Mouse (Mus musculus) G1E-ER4 (cell line): ENCODE measurements around the gene Dapk2. TPM values are rescaled to one million over a fixed set of nuclear protein-coding genes. Genes with fewer than 3 reads are reported as not detected.

Experiments
- GATA1 ChIP-seq: IDR thresholded peaks from one replicate; pipeline ENCODE4 v1.8.0; 2012; ENCODE audit warnings: low read length, inconsistent platforms
- polyA plus RNA-seq: library from polyadenylated mRNA; stranded (reverse); fragments of >175 nt; gene quantifications from 2 replicates; pipeline ENCODE4 v1.2.3, GENCODE M21; 2012

Dapk2 gene
- polyA plus RNA-seq, 1 experiment: 28.5 TPM

DNA sequence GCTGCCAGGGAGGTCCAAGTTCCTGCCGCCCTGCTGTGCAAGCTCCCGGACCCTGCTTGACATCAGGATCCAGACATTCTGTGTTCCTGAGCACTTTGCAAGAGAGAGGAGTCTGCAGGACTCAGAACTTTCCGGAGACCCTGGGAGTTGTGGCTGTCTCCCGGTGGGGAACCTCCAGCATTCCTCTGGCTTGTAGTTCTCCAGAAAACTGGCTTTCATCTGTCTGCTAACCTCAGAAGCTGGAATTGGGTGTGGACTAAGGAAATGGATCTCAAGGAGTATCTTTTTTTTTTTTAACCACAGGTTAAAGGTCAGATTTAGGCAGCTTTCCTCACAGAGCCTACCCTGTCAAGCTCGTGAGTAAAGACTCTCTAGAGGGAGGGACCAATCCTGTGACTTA, 113.7 kb downstream of the Dapk2 start:
- TF ChIP-seq GATA1: no peak

DNA sequence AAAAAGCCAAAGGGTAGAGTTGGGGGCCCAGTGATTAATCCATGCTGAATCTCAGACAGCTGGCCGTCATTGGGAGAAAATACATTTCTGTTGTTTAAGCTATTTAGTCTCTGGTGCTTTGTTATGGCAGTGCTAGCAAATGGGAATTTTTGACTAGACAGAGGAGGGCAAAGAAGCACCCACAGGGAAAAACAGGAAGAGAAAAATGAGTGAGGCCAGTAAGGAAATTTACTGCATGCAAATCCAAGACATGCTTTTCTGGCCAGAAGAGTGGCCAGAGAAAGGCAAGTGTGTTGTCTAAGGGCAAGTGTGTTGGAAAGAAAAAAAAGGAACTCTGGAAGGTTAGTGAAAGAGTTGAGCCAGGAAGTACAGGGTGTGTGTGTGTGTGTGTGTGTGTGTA, 115.6 kb downstream of the Dapk2 start:
- TF ChIP-seq GATA1: no peak

DNA sequence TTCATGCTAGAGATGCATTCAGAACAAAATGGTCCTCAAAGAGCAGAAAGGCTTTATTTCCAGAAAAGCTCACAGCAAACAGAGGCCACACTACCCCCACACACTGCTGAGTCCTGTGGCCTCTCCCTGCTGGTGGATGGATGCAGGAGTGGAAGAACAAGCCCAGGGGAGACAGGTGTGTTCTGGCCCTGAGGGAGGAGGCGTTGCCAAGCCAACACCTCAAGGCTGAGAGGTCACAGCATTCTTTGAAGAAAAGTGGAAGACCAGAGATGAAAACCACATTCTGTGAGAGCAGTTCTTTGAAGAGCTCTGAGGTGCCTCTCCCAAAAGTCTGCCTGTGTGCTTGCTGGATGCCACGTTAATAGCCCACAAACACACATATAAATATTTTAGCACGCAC, 116.6 kb downstream of the Dapk2 start:
- TF ChIP-seq GATA1: no peak

DNA sequence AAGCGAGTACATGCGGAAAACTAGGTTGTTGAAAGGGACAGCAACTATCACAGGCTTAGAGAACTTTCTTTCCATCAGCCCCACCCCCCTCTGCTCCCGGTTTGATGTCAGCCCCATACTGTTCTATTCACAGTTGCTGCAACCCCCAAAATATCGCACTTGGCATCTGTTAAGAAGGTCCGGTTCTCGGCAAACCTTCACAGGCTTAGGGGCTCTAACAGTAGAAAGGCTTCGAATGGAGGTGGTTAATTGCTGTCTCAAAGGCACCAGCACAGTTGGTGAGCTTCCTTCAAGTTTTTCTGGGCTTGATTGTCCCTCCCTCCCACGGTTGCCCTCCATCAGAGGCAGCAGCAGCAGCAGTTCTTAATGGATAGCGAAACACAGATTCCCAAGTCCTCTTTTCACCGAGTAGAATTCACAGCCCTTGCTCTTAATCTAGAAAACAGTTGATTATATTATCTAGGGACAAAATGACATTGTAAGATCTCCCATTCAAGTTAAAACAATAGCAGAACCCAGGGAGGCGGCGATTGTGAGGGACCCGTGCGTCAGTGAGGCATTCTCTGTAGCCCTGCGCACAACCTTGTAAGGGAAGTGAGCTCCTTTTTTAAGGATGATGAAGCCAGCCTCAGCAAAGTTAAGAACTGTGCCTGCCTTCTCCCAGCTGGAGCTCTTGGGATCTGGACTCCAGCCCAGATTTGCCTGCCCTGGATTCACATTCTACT, 117.4 kb downstream of the Dapk2 start:
- TF ChIP-seq GATA1: no peak

DNA sequence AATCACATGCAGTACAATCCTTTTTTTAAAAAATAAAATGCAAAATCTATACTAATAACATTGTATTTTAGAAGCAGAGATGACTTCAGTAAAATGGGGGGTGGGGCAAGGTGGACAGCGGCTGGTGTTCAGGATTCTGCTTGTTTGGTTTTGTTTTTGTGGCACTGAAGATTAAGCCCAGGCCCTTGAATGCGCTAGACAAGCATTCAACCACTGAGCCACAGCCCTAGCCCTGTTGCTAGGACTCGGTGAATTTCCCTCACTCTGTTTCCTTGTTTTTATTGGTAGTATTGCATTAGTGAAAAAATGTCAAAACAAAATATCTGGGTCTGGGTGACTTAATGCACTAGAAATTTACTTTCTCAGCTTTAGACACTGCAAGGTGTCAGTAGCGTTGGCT, 118.0 kb downstream of the Dapk2 start:
- TF ChIP-seq GATA1: no peak

DNA sequence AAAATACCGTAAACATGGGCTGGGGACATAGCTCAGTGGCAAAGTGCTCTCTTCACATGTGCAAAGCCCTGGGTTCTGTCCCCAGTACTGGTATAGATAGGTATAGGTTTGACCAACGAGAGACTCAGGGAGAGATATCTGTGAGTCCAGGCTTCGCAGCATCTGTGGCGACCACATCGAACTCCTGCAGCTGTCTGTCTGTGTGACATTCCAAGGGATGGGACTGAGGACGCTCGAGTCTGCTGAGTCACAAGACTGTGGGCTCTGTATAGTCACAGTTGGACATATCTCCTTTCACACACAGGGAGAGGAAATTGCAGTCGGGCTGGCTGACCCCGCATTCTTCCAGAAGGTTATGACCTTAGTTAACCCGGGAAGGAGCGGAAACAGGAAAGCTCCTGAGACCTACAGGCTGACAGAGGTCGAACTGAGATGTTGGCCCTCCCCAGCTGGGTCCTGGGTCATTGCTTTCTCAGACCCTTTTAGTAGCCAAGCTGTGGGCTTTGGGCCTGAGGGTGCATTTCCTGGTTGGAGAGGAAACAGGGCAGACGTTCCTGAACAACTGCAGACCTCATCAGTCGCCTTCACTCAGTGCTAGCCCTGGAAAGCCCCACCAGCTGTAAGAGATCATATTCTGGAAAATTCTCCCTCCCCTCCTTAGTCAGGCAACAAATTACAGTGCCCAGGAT, 118.8 kb downstream of the Dapk2 start:
- peak; percentile 72 for TF ChIP-seq GATA1

DNA sequence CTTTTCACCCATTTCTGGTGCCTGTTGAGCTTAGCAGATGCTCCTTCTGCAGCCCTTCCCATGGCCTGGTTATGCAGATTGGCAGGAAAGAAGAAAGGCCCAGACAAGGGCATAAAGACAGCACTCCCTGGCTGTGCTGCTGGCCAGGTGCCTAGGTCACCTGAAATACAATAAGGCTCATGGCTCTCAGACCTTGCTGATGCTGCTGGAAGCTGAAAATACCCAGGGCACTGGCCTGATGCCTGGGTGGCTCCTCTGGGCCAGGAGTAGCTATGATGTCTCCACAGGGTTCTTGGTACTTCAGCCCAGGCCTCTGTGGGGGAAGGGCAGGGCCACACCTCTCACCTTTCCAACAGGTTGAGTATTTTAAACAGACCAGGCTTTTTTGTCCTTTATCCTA, 121.6 kb downstream of the Dapk2 start:
- no peak for TF ChIP-seq GATA1

DNA sequence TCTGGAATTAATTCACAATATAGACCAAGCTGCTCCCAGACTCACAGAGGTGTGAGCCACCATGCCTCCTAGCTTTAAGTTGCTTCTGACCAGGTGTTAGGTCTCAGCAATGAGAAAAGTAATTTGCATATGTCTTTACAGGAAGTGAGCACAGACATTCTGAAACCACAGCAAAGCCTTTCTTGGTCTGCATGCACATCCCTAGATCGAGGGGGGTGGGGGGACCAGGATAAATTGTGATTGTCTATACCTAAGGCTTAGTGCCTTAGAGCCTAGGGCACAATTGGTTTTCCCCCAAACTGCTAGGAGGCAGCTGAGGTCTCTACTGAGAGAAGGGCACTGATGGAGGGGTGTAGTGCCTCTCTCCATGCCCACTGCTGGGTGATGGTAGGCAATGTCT, 122.5 kb downstream of the Dapk2 start:
- TF ChIP-seq GATA1: no peak

DNA sequence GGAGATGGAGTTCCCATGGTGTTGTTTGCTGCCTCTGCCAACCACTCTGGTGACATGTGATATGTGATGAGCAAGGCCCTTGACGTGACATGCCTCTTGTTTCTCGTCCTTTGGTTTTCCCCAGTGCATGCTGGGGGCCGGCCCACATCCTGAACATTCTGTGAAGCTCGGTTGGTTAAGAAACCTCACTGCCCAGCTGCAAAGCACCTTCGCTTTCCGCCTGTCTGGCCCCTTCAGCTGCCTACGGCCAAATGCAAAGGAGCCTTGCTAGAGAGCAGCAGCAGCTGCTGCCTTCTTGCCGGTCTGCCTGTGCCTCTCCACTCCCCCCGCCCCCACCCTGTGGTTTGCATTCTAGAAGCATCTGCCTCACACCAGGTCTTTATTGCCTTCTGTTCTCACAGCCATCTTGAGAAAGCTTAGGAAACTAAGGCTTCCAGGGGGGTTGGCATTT, 123.5 kb downstream of the Dapk2 start:
- TF ChIP-seq GATA1: no peak

DNA sequence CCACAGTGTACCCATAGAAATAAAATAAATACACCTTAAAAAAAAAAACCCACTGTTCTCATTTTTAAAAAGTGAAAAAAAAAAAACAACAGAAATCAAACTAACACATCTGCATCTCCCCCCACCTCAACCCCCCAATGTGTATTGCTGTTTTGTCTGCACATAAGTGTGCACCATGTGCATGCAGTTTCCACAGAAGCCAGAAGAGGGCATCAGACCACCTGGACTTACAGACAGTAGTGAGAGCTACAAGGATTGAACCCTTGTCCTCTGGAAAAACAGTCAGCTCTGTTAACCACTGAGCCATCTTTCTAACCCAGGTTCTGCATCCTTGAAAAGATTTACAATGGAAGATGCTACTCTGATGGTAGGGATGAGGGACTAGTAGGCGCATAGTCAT, 124.6 kb downstream of the Dapk2 start:
- TF ChIP-seq GATA1: no peak

DNA sequence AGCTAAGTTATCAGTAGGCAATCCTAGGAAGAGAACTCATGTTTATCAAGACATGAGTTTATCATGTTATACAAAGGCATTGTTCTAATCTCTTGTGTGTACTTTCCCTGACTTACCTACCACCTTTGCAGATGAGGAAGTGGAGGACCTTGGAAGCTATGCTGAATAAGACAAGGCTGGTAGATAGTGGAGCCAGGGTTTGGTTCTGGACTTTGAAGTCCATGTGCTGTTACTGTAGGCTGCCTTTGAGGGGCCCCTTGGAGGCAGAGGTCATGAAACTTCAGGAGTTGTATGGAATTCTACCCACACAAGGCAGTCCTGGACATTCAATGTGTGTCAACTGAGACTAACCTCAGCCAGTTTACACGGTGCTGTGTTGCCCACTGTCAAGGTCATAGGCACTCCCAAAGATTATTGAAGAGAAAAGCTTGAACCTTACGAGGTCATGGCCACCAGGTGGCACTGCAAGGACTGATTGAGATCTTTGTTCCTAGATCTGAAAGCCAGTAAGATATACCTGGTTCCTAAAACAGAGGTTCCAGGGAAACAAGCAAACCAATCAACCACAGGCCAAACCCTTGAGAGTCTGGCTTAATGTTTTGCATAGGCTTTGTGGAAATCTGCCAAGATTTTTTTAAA, 125.7 kb downstream of the Dapk2 start:
- TF ChIP-seq GATA1: no peak

DNA sequence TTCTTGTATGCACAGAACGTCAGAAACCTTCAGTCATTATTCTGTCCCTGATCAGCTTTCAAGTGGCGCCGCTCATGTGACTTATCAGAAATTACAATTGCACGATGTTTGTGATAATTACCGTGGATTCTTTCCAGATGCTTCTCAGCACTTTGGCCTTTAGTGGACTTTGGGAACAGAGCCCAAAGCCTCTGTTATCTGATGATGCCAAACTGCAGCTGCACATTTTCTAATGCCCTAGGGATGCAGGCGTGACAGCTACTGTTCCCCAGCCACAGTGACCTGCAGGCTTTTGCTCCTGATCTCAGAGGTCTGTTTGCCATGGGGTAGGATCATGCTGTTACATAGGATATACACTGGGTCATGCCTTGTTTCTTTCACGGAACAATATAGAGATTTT, 127.9 kb downstream of the Dapk2 start:
- no peak for TF ChIP-seq GATA1

DNA sequence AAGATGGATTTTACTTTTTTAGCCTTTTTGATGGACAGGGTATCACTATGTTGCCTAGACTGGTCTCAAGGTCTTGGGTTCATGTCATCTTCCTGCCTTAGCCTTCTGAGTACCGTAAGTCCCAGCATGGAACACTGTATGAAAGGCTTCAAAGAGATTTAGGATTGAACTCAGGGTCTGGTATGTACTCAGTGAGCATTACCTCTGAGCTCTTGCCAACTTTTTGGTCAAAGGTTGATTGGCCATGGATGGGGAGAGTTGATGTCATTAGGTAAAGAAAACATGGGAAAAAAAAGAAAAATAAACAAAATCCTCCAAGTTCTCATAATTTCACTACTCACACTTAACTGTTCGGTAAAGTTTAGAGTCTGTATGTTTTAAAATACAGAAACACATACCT, 132.7 kb downstream of the Dapk2 start:
- no peak for TF ChIP-seq GATA1

DNA sequence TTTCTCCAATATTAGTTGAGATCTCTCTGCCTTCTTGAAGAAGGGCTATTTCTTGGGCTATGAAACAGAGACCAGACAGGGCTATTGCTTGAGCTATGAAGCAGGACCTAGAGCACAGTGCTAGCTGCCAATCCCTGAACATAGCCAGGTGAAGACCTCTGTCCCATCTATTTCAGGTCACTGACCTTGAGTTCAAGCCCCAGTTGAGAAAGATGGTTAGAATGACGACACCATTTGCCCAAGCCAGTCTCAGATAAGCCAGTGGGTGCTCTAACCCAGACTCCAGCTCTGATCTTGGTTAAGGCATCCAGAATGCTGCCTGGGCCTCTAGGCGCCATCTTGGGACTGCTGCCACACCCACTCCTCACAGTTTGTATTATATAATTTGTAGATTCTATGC, 135.3 kb downstream of the Dapk2 start:
- TF ChIP-seq GATA1: no peak

DNA sequence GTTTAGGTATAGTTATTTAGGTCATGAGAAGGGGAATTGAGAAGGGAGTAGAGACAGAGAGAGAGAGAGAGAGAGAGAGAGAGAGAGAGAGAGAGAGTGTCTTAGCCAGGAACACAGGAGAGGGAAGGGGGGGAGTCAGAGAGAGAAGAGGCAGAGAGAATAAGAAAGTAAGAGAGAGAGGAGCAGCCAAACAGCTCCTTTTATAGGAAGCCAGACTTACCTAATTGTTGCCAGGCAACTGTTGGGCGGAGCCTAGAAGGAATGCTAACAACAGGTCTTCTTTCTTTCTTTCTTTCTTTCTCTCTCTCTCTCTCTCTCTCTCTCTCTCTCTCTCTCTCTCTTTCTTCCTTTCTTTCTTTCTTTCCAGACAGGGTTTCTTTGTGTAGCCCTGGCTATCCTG, 136.2 kb downstream of the Dapk2 start:
- TF ChIP-seq GATA1: no peak

DNA sequence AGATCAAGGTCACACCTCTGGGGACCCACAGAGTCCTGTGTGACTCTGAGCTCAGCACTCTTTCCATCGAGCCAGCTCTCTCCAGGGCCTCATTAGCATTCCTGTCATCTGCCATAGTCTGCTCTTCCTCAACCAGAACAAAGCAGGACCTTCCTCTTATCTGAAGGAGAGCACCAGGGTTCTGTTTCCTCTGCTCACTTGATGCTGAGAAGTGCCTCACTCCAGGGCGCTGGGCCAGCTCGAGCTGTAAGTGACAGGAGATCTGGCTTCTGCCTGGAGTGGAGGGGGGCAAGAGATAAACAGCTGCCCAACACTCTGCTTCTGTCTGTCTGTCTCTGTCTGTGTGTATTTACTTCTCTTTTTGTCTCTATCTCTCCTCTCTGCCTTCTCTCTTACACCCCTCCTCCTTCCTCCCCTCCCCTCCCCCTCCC, 137.0 kb downstream of the Dapk2 start:
- TF ChIP-seq GATA1: no peak
